In the genomic region with DNA sequence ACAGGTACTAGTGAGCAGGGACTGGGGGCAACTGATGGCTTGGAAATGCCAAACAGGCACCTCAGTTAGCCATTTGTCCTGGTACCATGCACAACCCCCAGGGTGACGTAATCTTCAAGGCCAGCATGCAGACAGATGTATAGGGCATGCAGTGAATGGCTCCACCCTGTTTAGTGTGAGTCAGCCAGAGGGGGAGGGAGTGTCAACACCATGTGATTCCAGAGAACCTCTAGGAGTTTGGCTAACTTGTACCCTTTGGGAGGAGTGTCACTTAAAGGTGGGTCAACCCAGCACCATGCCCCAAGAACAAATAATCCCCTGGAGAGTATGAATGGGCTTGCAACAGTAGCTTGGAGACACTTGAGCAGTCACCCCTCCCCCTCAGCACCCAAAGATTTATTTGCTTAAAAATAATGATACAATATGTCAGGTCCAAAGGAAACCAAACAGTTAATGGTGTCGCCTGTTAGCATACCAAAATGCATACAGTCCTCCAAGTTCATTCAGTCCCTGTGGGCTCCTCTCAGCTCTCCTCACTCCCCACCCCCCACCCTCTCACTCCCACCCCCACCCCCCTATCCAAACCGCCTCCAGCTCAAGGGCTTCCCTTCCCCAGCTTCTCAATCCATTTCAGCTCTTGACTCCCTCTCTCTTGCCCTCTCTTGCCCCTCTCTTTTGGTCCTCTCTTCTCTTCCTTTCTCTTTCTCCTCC, we compare ENCODE assay signal across 11 mouse cellular contexts. TPM values are rescaled to one million over a fixed set of nuclear protein-coding genes. Genes with fewer than 3 reads are reported as not detected.
A peak's percentile ranks its signal among the peaks of the same experiment; 100 is the strongest.
DNase-seq lines count a peak whose midpoint lies in the region; ATAC-seq lines count a peak whose summit lies in the region.
"Had no signal": no experiment of that assay in that cellular context is flagged by ENCODE, and none has a peak within 500 bp of the region (broad histone marks: within the 10 kb centered on the region; RNA-seq: fewer than 3 reads in every experiment).

No protein-coding gene starts in this region.

- WGBS in lung, embryonic 16.5 days: 23% methylated on average over 3 of the region's 3 CpGs
- 52% methylated on average over 3 of the region's 3 CpGs for WGBS in forebrain, embryonic 15.5 days

- H3K9ac ChIP-seq in lung, embryonic 16.5 days (ENCODE audit: low read length): no peak overlapping the region
- H3K9ac ChIP-seq in forebrain, embryonic 15.5 days (replicated peaks): no peak overlapping the region
- H3K9ac ChIP-seq: forebrain, embryonic 12.5 days had no signal

- no peak overlapping the region for H3K4me2 ChIP-seq in lung, embryonic 16.5 days (ENCODE audit: low read depth, low read length)
- no peak overlapping the region for H3K4me2 ChIP-seq in forebrain, embryonic 15.5 days (replicated peaks)
- H3K4me2 ChIP-seq: forebrain, embryonic 12.5 days had no signal

- no peaks in the 10 kb centered on the region for H3K9me3 ChIP-seq in lung, embryonic 16.5 days (ENCODE audit: control insufficient read depth, low read length)
- no peaks in the 10 kb centered on the region for H3K9me3 ChIP-seq in forebrain, embryonic 15.5 days
- H3K9me3 ChIP-seq: forebrain, embryonic 12.5 days had no signal

- peaks cover 5% of the 10 kb centered on the region for H3K36me3 ChIP-seq in lung, embryonic 16.5 days (ENCODE audit: control insufficient read depth, insufficient read depth, low read length)
- H3K36me3 ChIP-seq in forebrain, embryonic 15.5 days: no peaks in the 10 kb centered on the region
- H3K36me3 ChIP-seq: forebrain, embryonic 12.5 days had no signal

- H3K27me3 ChIP-seq in lung, embryonic 16.5 days (ENCODE audit: control insufficient read depth, insufficient read depth, low read depth, low read length): no peaks in the 10 kb centered on the region
- no peaks in the 10 kb centered on the region for H3K27me3 ChIP-seq in forebrain, embryonic 15.5 days

- DNase-seq in 3134 (ENCODE audit: extremely low read depth, insufficient read length, low spot score): peak; percentile 49
- DNase-seq in 416B (ENCODE audit: low read depth): peak; percentile 89
- no peak for DNase-seq in cerebellum, postnatal 36 days
- DNase-seq: cerebellum, postnatal 10 days; heart, adult 11 months had no signal

- no peak overlapping the region for H3K4me3 ChIP-seq in lung, embryonic 16.5 days (ENCODE audit: low read length)
- H3K4me3 ChIP-seq in forebrain, embryonic 15.5 days: no peak overlapping the region
- H3K4me3 ChIP-seq: forebrain, embryonic 12.5 days had no signal

- no peaks in the 10 kb centered on the region; the same call in 1 of the 2 replicates for H3K4me1 ChIP-seq in lung, embryonic 16.5 days (replicated peaks; ENCODE audit: control insufficient read depth, insufficient read depth, low read length)
- H3K4me1 ChIP-seq in forebrain, embryonic 15.5 days: peaks cover 3% of the 10 kb centered on the region; the same call in 1 of the 2 replicates

- H3K27ac ChIP-seq in lung, embryonic 16.5 days (ENCODE audit: low read length): peak overlapping the region; percentile 45
- no peak overlapping the region for H3K27ac ChIP-seq in forebrain, embryonic 15.5 days (replicated peaks)
- H3K27ac ChIP-seq: forebrain, embryonic 12.5 days had no signal

- ATAC-seq in granulocyte monocyte progenitor cell, adult 5-6 weeks (replicated peaks; ENCODE audit: poor library complexity, severe bottlenecking): peak; percentile 63
- ATAC-seq in lung, embryonic 16.5 days (ENCODE audit: low read depth): peak; percentile 95
- no peak for ATAC-seq in frontal cortex, adult (ENCODE audit: low TSS enrichment)
- no peak for ATAC-seq in forebrain, embryonic 15.5 days (replicated peaks)
- ATAC-seq: hindbrain, embryonic 16.5 days had no signal

RNA-seq across cellular contexts. Expression of a gene that starts 32.3 kb away (rescaled TPM):
- total RNA-seq in granulocyte monocyte progenitor cell, adult 5-6 weeks (2014; fragmentation: Nextera tagmentation): not detected in 2 replicates
- total RNA-seq in granulocyte monocyte progenitor cell, adult 5-6 weeks (2017): not detected in 2 replicates
- polyA plus RNA-seq in lung, embryonic 16.5 days (2015; fragmentation: Nextera tagmentation; extraction: Ambion mirVana): 38.3 and 40.1 TPM in 2 replicates
- 0.18 and 0.31 TPM in 2 replicates for polyA plus RNA-seq in forebrain, embryonic 15.5 days (2015; fragmentation: Nextera tagmentation; extraction: Ambion mirVana)

RNA-seq across cellular contexts. Expression of a gene that starts 41.9 kb away (rescaled TPM):
- 4.1 and 5.0 TPM in 2 replicates for total RNA-seq in granulocyte monocyte progenitor cell, adult 5-6 weeks (2014; fragmentation: Nextera tagmentation)
- total RNA-seq in granulocyte monocyte progenitor cell, adult 5-6 weeks (2017): 2.7 and 2.8 TPM in 2 replicates
- polyA plus RNA-seq in lung, embryonic 16.5 days (2015; fragmentation: Nextera tagmentation; extraction: Ambion mirVana): 16.8 and 17.5 TPM in 2 replicates
- polyA plus RNA-seq in forebrain, embryonic 15.5 days (2015; fragmentation: Nextera tagmentation; extraction: Ambion mirVana): 47.8 and 52.6 TPM in 2 replicates

Comparison
In these comparisons a context has a peak if more than half of its experiments do, and no peak if none do; other contexts are left out.
1. DNase-seq: peak in 3134 (single experiment) and 416B (single experiment); none in cerebellum, postnatal 36 days (0 of 2).
2. ATAC-seq: peak in granulocyte monocyte progenitor cell, adult 5-6 weeks (single experiment) and lung, embryonic 16.5 days (single experiment); none in frontal cortex, adult (single experiment) and forebrain, embryonic 15.5 days (single experiment).
3. RNA of a gene that starts 32.3 kb away (polyA plus RNA-seq): 38.3 to 40.1 TPM in lung, embryonic 16.5 days; 0.18 to 0.31 TPM in forebrain, embryonic 15.5 days; every median in the first group is over 10 times any median in the second.